ENCODE assay signal across 10 mouse cellular contexts in genomic region chrX:13236100-13236568, GRCm38 (mm10). TPM values are rescaled to one million over a fixed set of nuclear protein-coding genes. Genes with fewer than 3 reads are reported as not detected.
DNase-seq lines count a peak whose midpoint lies in the region; ATAC-seq lines count a peak whose summit lies in the region.
"Had no signal": no experiment of that assay in that cellular context is flagged by ENCODE, and none has a peak within 500 bp of the region (broad histone marks: within the 10 kb centered on the region; RNA-seq: fewer than 3 reads in every experiment).

No protein-coding gene starts in this region.

- WGBS in embryonic facial prominence, embryonic 13.5 days = 50% methylated on average over 2 of the region's 2 CpGs
- 43% methylated on average over 2 of the region's 2 CpGs for WGBS in liver, embryonic 16.5 days (ENCODE audit: insufficient replicate concordance)
- 50% methylated on average over 2 of the region's 2 CpGs for WGBS in heart, embryonic 10.5 days

- 0 out of 2 replicates have a peak, but pooled peaks have one; percentile 64 for ATAC-seq in embryonic facial prominence, embryonic 13.5 days (ENCODE audit: insufficient number of reproducible peaks, insufficient read depth, low FRiP score, low TSS enrichment, low read depth)
- peak; percentile 69 for ATAC-seq in liver, embryonic 16.5 days (ENCODE audit: low read depth)
- ATAC-seq in granulocyte monocyte progenitor cell, adult 5-6 weeks (replicated peaks; ENCODE audit: poor library complexity, severe bottlenecking) = no peak

- H3K9ac ChIP-seq in embryonic facial prominence, embryonic 13.5 days = no peak overlapping the region
- no peak overlapping the region for H3K9ac ChIP-seq in liver, embryonic 16.5 days (ENCODE audit: low read depth, low read length)
- H3K9ac ChIP-seq: heart, embryonic 13.5 days had no signal

- H3K27ac ChIP-seq in embryonic facial prominence, embryonic 13.5 days = peak overlapping the region; percentile 84
- H3K27ac ChIP-seq in liver, embryonic 16.5 days (ENCODE audit: low read length) = peak overlapping the region; percentile 10; the same call in 1 of the 2 replicates
- no peak overlapping the region for H3K27ac ChIP-seq in heart, embryonic 10.5 days
- H3K27ac ChIP-seq: heart, embryonic 13.5 days had no signal

- H3K27me3 ChIP-seq in embryonic facial prominence, embryonic 13.5 days = peaks cover 41% of the 10 kb centered on the region
- H3K27me3 ChIP-seq in liver, embryonic 16.5 days (ENCODE audit: control insufficient read depth, insufficient read depth, low read depth, low read length) = no peaks in the 10 kb centered on the region
- H3K27me3 ChIP-seq in heart, embryonic 10.5 days (ENCODE audit: insufficient read depth, poor library complexity, severe bottlenecking) = peaks cover 64% of the 10 kb centered on the region; the same call in 1 of the 2 replicates

- no peaks in the 10 kb centered on the region for H3K36me3 ChIP-seq in embryonic facial prominence, embryonic 13.5 days
- H3K36me3 ChIP-seq in liver, embryonic 16.5 days (ENCODE audit: control insufficient read depth, insufficient read depth) = no peaks in the 10 kb centered on the region
- no peaks in the 10 kb centered on the region for H3K36me3 ChIP-seq in heart, embryonic 10.5 days
- H3K36me3 ChIP-seq: G1E; heart, embryonic 13.5 days had no signal

- no peaks in the 10 kb centered on the region for H3K9me3 ChIP-seq in embryonic facial prominence, embryonic 13.5 days
- no peaks in the 10 kb centered on the region for H3K9me3 ChIP-seq in liver, embryonic 16.5 days (replicated peaks; ENCODE audit: control insufficient read depth, low read length)
- no peaks in the 10 kb centered on the region for H3K9me3 ChIP-seq in heart, embryonic 10.5 days
- H3K9me3 ChIP-seq: G1E; heart, embryonic 13.5 days had no signal

- H3K4me2 ChIP-seq in embryonic facial prominence, embryonic 13.5 days = no peak overlapping the region
- no peak overlapping the region for H3K4me2 ChIP-seq in liver, embryonic 16.5 days (ENCODE audit: low read depth, low read length)
- H3K4me2 ChIP-seq: heart, embryonic 13.5 days had no signal

- DNase-seq in MN1 (ENCODE audit: low spot score) = peak; percentile 68
- DNase-seq in kidney, adult 11 months = peak; percentile 71
- DNase-seq in urinary bladder, adult 2 months (ENCODE audit: low spot score) = no peak
- no peak for DNase-seq in cerebellum, adult 8-10 months
- DNase-seq in heart, embryonic 10.5 days (ENCODE audit: low spot score) = no peak

- peaks cover 13% of the 10 kb centered on the region; the same call in 1 of the 2 replicates for H3K4me1 ChIP-seq in embryonic facial prominence, embryonic 13.5 days
- peaks cover 9% of the 10 kb centered on the region for H3K4me1 ChIP-seq in liver, embryonic 16.5 days (ENCODE audit: control insufficient read depth, low read depth, low read length)
- 0 out of 2 replicates have a peak, but pooled peaks cover 3% of the 10 kb centered on the region for H3K4me1 ChIP-seq in heart, embryonic 10.5 days

- no peak overlapping the region for H3K4me3 ChIP-seq in embryonic facial prominence, embryonic 13.5 days
- H3K4me3 ChIP-seq in liver, embryonic 16.5 days (ENCODE audit: low read depth, low read length) = no peak overlapping the region
- H3K4me3 ChIP-seq in heart, embryonic 10.5 days = no peak overlapping the region
- H3K4me3 ChIP-seq: heart, embryonic 13.5 days had no signal

RNA-seq across cellular contexts. Expression of gene Ddx3x, which starts 44.6 kb away (rescaled TPM):
- 142 and 147 TPM in 2 replicates for polyA plus RNA-seq in embryonic facial prominence, embryonic 13.5 days (2015; fragmentation: Nextera tagmentation; extraction: Ambion mirVana)
- polyA plus RNA-seq in liver, embryonic 16.5 days (2015; fragmentation: Nextera tagmentation; extraction: Ambion mirVana) = 43.9 and 44.5 TPM in 2 replicates
- 61.9 and 98.8 TPM in 2 replicates for polyA plus RNA-seq in urinary bladder, adult 2 months (2012; rRNA removed)
- 150 and 178 TPM in 2 replicates for total RNA-seq in granulocyte monocyte progenitor cell, adult 5-6 weeks (2014; fragmentation: Nextera tagmentation)
- 451 and 491 TPM in 2 replicates for total RNA-seq in granulocyte monocyte progenitor cell, adult 5-6 weeks (2017)
- polyA plus RNA-seq in heart, embryonic 10.5 days (2016; fragmentation: Nextera tagmentation; extraction: Ambion mirVana) = 101 and 118 TPM in 2 replicates

Comparison
In these comparisons a context has a peak if more than half of its experiments do, and no peak if none do; other contexts are left out.
1. DNase-seq: peak in MN1 (single experiment) and kidney, adult 11 months (single experiment); none in urinary bladder, adult 2 months (single experiment), cerebellum, adult 8-10 months (single experiment) and heart, embryonic 10.5 days (single experiment).